Comparison of ENCODE assay signal across 26 mouse cellular contexts in genomic region chr2:155737803-155738202, GRCm38 (mm10). TPM values are rescaled to one million over a fixed set of nuclear protein-coding genes. Genes with fewer than 3 reads are reported as not detected.
DNase-seq lines count a peak whose midpoint lies in the region; ATAC-seq and TF ChIP-seq lines count a peak whose summit lies in the region.
"Had no signal": no experiment of that assay in that cellular context is flagged by ENCODE, and none has a peak within 500 bp of the region (broad histone marks: within the 10 kb centered on the region; RNA-seq: fewer than 3 reads in every experiment).

No protein-coding gene starts in this region.

- H3K4me2 ChIP-seq in lung, postnatal 0 days (replicated peaks; ENCODE audit: low read depth, low read length): no peak overlapping the region
- H3K4me2 ChIP-seq: forebrain, embryonic 13.5 days; heart, embryonic 12.5 days; hindbrain, embryonic 14.5 days; intestine, embryonic 15.5 days had no signal

- H3K27ac ChIP-seq in lung, postnatal 0 days (ENCODE audit: low read length): no peak overlapping the region
- H3K27ac ChIP-seq: embryonic facial prominence, embryonic 10.5 days; forebrain, embryonic 13.5 days; gastrocnemius, adult 2 months; hindbrain, embryonic 10.5 days; hindbrain, embryonic 14.5 days; intestine, embryonic 15.5 days had no signal

- no peak overlapping the region for H3K4me3 ChIP-seq in lung, postnatal 0 days (ENCODE audit: low read depth, low read length)
- H3K4me3 ChIP-seq: embryonic facial prominence, embryonic 10.5 days; forebrain, embryonic 13.5 days; gastrocnemius, adult 2 months; heart, embryonic 12.5 days; hindbrain, embryonic 10.5 days; intestine, embryonic 15.5 days had no signal

- WGBS in lung, postnatal 0 days: 47% methylated on average over 9 of the region's 9 CpGs

- no peak for TF ChIP-seq EP300 in lung, postnatal 0 days (IDR thresholded peaks at IDR 0.05)

- H3K36me3 ChIP-seq in lung, postnatal 0 days (ENCODE audit: insufficient read depth, low read length): no peaks in the 10 kb centered on the region
- H3K36me3 ChIP-seq: embryonic facial prominence, embryonic 10.5 days; heart, embryonic 12.5 days; hindbrain, embryonic 10.5 days; intestine, embryonic 15.5 days had no signal

- peak; percentile 50; the same call in 1 of the 2 replicates for ATAC-seq in lung, postnatal 0 days
- ATAC-seq: forebrain, embryonic 13.5 days; forebrain, postnatal 0 days; intestine, embryonic 15.5 days; Patski had no signal

- H3K4me1 ChIP-seq in lung, postnatal 0 days (ENCODE audit: insufficient read depth, low read depth, low read length): no peaks in the 10 kb centered on the region
- H3K4me1 ChIP-seq: embryonic facial prominence, embryonic 10.5 days; forebrain, embryonic 13.5 days; hindbrain, embryonic 10.5 days had no signal

- no peaks in the 10 kb centered on the region for H3K9me3 ChIP-seq in lung, postnatal 0 days (ENCODE audit: low read length)
- H3K9me3 ChIP-seq: embryonic facial prominence, embryonic 10.5 days; forebrain, embryonic 13.5 days; heart, embryonic 12.5 days; hindbrain, embryonic 10.5 days; intestine, embryonic 15.5 days had no signal

- peak; percentile 56 for DNase-seq in adrenal gland, postnatal 14 days
- DNase-seq in adrenal gland, adult 8-10 months: no peak
- no peak for DNase-seq in lung, postnatal 0 days (ENCODE audit: low spot score)
- DNase-seq in lung, postnatal 25 days (ENCODE audit: low spot score): no peak
- DNase-seq in ES-CJ7 (ENCODE audit: low read depth, low spot score) (peak; percentile 83), R1 (ENCODE audit: low read depth, low spot score) (peak; percentile 84)
- no peak for DNase-seq in frontal cortex, postnatal 36 days (ENCODE audit: low spot score in 2 of 2)
- no peak for DNase-seq in testis, postnatal 10 days (ENCODE audit: low spot score)
- DNase-seq: cerebellum, adult 18-20 months; cerebellum, postnatal 10 days; forebrain, postnatal 0 days; gastrocnemius, adult 2 months; gastrocnemius, postnatal 25 days had no signal

- no peaks in the 10 kb centered on the region for H3K27me3 ChIP-seq in lung, postnatal 0 days (replicated peaks; ENCODE audit: insufficient read depth, low read length)
- H3K27me3 ChIP-seq: forebrain, embryonic 13.5 days; heart, embryonic 12.5 days; intestine, embryonic 15.5 days; Patski had no signal

- no peak overlapping the region for H3K9ac ChIP-seq in lung, postnatal 0 days (replicated peaks; ENCODE audit: low read depth)
- H3K9ac ChIP-seq: forebrain, embryonic 13.5 days; forebrain, postnatal 0 days; heart, embryonic 12.5 days; hindbrain, embryonic 14.5 days; intestine, embryonic 15.5 days had no signal

- no peak for TF ChIP-seq CTCF in lung, postnatal 0 days (IDR thresholded peaks at IDR 0.05)

RNA-seq across cellular contexts. Expression of gene Gm17581, which starts 2.1 kb away (rescaled TPM):
- not detected in 2 replicates for total RNA-seq in adrenal gland, postnatal 14 days (2021)
- not detected for total RNA-seq in adrenal gland, adult 8-10 months (2022)
- not detected in 2 replicates for polyA plus RNA-seq in lung, postnatal 0 days (2015; fragmentation: Nextera tagmentation; extraction: Ambion mirVana)
- total RNA-seq: forebrain, postnatal 0 days; gastrocnemius, adult 2 months; gastrocnemius, postnatal 25 days; granulocyte monocyte progenitor cell, adult 5-6 weeks; heart, adult 8-10 months; heart, postnatal 25 days had no signal
- polyA plus RNA-seq: brain, embryonic 14.5 days; embryonic facial prominence, embryonic 10.5 days; embryonic facial prominence, embryonic 14.5 days; forebrain, embryonic 13.5 days; forebrain, postnatal 0 days; heart, embryonic 12.5 days; heart, embryonic 16.5 days; hindbrain, embryonic 10.5 days; hindbrain, embryonic 14.5 days; intestine, embryonic 15.5 days; Patski had no signal

RNA-seq across cellular contexts. Expression of gene Edem2, which starts 8.5 kb away (rescaled TPM):
- total RNA-seq in adrenal gland, postnatal 14 days (2021): 35.1 and 37.9 TPM in 2 replicates
- total RNA-seq in adrenal gland, adult 8-10 months (2022): 10 to 100 TPM; 41.1 to 65.1 (median 54.5) TPM
- polyA plus RNA-seq in lung, postnatal 0 days (2015; fragmentation: Nextera tagmentation; extraction: Ambion mirVana): 46.6 and 47.3 TPM in 2 replicates

RNA-seq across cellular contexts. Expression of gene Procr, which starts 13.1 kb away (rescaled TPM):
- total RNA-seq in adrenal gland, postnatal 14 days (2021): 38.3 and 52.9 TPM in 2 replicates
- 10 to 100 TPM; 26.6 to 47.2 (median 39.0) TPM for total RNA-seq in adrenal gland, adult 8-10 months (2022)
- 9.1 and 9.7 TPM in 2 replicates for polyA plus RNA-seq in lung, postnatal 0 days (2015; fragmentation: Nextera tagmentation; extraction: Ambion mirVana)

RNA-seq across cellular contexts. Expression of gene Mmp24, which starts 37.3 kb away (rescaled TPM):
- 2.6 and 3.4 TPM in 2 replicates for total RNA-seq in adrenal gland, postnatal 14 days (2021)
- total RNA-seq in adrenal gland, adult 8-10 months (2022): 1 to 10 TPM; 1.2 to 4.5 (median 2.6) TPM
- polyA plus RNA-seq in lung, postnatal 0 days (2015; fragmentation: Nextera tagmentation; extraction: Ambion mirVana): 0.05 and 0.11 TPM in 2 replicates
- total RNA-seq: gastrocnemius, adult 2 months; gastrocnemius, postnatal 25 days; granulocyte monocyte progenitor cell, adult 5-6 weeks; heart, adult 8-10 months had no signal

RNA-seq across cellular contexts. Expression of gene Trpc4ap, which starts 45.6 kb away (rescaled TPM):
- 110 and 124 TPM in 2 replicates for total RNA-seq in adrenal gland, postnatal 14 days (2021)
- total RNA-seq in adrenal gland, adult 8-10 months (2022): 100 to 1,000 TPM; 137 to 164 (median 150) TPM
- 83.5 and 86.0 TPM in 2 replicates for polyA plus RNA-seq in lung, postnatal 0 days (2015; fragmentation: Nextera tagmentation; extraction: Ambion mirVana)

Comparison
In these comparisons a context has a peak if more than half of its experiments do, and no peak if none do; other contexts are left out.
1. DNase-seq: peak in adrenal gland, postnatal 14 days (single experiment), ES-CJ7 (single experiment) and R1 (single experiment); none in adrenal gland, adult 8-10 months (single experiment), lung, postnatal 0 days (single experiment), lung, postnatal 25 days (single experiment), frontal cortex, postnatal 36 days (0 of 2) and testis, postnatal 10 days (single experiment).